Mouse (Mus musculus): Measurements from ENCODE around the gene Dcaf1.
A peak's percentile ranks its signal among the peaks of the same experiment; 100 is the strongest.

The Dcaf1 gene

DNA sequence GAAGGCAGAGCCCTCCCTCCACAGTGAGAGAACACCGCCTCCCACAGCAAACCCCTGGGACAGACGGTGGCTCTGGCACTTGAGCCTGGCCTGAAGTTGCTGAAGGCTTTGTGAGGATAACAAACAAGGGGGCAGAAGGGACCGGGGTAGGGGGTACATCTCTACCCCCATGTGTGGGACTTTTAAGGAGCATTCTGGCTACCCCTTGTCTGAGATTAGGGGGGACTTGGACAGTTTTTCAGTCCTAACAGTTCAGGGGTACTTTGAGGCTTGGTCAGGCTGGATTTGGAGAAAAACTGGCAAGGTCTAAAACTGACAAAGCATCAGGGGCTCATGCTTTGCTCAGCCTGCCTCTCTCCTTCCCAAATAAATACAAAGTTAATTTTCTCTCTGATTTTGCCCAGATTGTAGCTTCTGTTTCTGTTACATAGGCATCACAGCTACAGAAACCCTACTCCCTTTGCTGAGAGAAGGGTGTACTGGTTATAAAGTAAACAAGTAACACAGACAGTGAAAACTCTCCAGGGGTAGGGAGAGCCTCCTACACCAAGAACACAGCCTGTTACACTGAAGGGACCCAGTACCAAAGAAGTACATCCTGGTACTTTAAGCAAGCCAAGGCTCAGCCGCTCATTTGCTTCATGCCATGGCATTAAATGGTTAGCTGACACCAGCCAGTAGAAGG is 59.5 kb downstream of the Dcaf1 start:
- DNase-seq, result no peak

GRCm38 (mm10) chr9:106882176-106882575 is 60.5 kb downstream of the Dcaf1 start:
- DNase-seq, result no peak

DNA sequence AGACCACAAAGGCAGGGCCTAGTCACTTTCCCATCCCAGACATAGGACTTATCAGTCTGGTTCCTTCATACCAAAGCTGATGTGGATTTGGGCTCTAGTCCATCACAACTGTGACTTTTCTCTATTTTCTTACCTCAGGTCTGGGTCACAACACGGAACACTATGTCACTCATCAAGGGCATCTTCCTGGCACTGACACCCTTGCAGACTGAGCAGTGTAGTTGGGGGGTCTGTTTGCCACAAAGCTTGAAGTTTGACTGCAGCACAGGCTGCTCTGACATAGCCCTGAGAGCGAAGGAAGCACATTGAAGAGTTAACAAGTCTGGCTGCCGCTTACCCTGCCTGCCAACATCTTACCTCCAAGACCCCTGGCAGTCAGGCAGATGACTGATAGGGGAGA is 61.4 kb downstream of the Dcaf1 start:
- no peak for DNase-seq

- DNase-seq, result peak; percentile 37
These were observed 62.6 kb downstream of the Dcaf1 start for GRCm38 (mm10) chr9:106884306-106884705.

DNA sequence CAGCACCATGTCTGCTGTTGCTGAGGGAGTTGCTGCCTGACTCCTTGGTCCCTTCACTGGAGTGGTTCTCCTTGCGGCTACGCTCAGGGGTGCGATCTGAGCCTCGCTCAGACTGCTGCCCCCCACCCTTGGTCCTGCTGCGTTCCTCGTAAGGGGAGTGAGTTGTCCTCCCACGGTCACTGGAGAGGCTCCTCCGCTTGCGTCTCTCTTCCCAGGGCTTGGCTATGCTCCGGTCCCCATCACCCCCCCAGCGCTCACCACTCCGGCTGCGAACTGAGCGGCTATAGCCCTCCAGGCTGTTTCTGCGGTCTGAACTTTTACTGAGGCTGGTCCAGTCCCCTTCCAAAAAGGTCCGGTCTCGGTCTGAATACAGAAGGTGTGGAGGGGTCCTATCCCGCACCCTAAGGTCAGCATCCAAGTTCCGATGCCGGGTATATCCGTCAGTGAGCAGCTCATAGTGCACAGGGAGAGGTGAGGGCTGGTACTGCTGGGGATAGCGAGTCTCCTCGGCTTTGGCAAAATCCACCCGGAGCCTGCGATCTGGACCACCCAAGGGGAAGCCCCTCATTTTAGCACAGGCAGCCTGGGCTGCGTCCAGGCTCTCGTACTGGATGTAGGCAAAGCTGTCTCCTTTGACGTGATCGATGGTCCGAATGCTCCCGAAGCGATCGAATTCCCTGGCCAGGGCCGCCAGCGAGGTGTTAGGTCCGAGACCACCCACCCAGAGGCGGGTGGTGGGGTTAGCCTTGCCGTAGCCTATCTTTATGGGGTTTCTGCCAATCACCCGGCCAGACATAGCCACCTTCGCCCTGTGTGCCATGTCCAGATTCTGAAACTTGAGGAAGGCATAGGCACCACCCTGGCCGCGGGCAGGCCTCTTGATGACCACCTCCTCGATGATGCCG is 63.6 kb downstream of the Dcaf1 start:
- DNase-seq, result peak; percentile 66

DNA sequence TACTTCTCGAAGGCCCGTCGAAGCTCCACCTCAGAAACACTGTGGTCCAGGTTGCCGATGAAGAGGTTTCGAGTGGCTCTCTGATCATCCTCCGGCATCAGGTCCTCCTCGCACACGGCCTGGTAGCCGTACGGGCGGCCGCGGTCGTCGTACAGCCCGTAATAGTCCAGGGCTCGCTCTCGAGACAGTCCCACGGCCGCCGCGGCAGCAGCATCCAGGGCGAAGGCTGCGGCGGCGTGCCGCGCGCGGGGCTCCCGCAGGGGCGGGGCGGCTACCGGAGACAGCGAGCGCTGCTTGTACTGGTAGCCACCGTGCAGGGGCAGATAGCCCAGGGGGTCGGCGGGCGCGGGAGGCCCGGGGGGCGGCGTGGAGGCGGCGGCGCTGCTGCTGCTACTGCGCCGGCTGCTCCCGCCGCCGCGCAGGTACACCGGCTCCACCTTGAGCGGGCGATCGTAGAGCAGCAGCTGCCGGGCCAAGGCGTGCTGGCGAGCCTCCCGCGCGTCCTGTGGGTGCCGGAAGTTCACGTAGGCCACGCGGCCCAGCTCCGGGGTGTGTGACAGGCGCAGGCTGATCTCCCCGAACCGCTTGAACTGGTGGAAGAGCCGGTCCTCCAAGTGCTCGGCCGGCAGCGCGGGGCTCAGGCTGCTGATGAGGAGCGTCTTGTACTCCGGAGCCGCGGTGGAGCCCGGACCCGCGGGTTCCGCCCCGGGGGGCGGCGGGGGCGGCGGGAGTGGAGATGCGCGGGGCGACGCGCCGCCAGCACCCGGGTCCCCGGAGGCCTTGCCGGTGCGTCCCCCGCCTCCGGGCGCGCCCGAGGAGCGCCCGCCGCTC is 64.4 kb downstream of the Dcaf1 start:
- peak; percentile 61 for DNase-seq

- DNase-seq, result peak; percentile 100
These were observed 65.4 kb downstream of the Dcaf1 start, which contains the start of gene Rbm15b for GRCm38 (mm10) chr9:106886828-106887702. Rbm15b (minus strand) TSS chr9:106887428.

DNA sequence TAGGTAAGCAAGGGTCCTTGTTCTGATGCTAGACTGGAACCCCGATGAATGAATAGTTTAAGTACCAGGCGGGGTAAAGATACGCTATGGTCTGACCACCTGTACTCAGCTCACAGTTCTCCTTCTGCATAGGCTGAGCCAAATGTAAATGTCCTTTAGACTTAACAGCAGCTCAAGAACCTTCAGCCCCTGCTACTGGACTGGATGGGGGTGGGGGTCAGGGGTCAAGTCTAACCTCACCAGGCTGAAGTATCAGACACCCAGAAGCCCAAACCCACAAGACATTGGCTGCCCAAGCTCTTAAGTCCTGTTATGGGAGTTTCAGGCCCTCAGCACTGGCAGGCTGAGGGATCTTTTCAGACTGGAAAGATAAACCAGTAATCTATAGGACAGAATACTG is 66.7 kb downstream of the Dcaf1 start:
- DNase-seq, result no peak

DNA sequence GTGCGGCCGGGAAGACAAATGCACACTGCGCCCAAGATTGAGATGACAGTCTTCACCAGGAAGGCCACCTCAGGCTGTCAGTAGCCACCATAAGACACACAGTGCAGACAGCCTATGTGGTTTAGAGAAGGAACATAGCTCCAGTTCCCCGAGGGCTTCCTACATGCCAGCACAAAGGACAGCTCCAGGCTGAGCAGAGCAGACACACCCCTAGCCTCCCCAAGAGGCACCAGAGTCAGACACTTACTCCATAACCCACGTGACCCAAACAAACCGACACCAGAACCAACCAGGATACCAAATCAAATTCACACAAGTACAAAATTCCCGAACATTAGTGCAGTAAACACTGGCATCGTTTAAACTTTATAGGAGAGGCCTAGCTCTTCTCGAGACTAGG is 67.6 kb downstream of the Dcaf1 start:
- DNase-seq, result no peak

DNA sequence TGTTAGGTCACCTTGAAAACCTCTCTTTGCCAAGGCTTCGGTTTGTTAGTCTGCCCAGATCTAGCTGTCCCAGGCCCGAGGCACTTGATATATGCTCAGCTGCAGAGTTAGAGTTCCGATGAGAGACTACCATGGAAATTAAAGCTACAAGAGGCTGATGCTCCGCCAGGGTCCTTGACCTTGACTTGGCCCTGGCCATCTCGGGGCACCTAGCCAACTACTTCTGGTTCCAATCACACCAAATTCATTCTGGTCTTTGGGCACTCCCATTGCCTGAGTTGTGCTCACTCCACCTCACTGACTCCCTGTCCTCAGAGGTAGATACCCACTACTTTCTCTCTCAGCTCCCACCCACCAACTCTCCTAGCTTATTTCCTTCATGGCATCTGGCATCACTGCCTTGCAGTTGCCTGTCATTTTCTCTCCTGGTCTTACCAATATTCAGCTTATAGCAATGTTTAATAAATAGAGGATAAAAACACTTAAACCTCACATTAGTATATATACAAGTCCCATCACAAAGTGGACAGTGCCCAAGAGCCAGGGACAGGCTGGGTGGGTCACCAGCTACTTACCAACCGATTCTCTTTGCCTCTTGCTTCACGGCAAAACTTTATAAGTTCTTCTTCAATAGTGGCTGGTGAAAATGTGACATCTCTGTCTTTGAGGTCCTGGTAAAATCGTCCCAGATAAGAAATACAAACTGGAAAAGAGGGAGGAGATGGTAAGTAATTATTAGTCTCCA is 69.0 kb downstream of the Dcaf1 start:
- no peak for DNase-seq

DNA sequence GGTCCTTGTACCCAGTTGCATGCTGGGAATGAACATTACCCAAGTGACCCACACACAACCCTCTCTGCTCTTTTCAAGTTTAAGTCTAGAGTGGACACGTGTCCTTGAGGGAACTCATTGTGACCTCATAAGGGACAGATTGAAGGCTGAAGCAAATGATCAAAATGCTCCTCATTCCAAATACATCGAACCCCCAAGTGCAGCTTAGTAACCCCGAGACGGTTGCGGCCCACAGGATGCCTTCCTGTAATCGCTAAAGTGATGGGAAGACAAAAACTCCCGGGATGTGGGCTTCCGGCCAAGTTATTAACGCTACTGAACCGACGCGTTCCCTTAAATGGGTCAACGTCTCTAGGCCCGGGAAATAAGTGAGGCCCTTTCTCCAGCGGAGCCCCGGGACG is 69.7 kb downstream of the Dcaf1 start:
- peak; percentile 52 for DNase-seq

GRCm38 (mm10) chr9:106891829-106892551 is 70.3 kb downstream of the Dcaf1 start, which contains the start of gene Manf:
Manf (minus strand) TSS chr9:106891979.
- DNase-seq, result peak; percentile 98

GRCm38 (mm10) chr9:106892552-106892875 is 70.8 kb downstream of the Dcaf1 start:
- DNase-seq, result no peak

DNA sequence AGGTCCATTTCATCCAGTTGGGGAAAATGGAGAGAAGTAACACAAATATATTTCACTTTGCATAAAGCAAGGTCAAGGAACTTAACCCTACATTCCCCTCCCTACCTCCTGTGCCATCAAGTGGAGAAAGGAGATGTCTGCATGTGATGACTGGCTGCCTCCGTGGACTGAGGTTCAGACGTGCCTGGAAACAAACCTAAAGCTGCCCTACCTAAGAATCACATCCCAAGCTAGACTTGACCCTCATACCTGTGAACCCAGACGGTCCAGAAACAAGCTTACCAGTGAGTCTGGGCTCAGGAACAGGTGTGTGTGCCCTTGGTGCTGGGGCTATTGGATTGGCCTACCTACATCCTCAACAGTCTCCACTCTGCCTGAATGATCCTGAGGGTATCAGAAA is 71.7 kb downstream of the Dcaf1 start:
- no peak for DNase-seq

- DNase-seq, result no peak
These were observed 77.2 kb downstream of the Dcaf1 start for GRCm38 (mm10) chr9:106898901-106899300.

- DNase-seq, result no peak
These were observed 79.9 kb downstream of the Dcaf1 start for GRCm38 (mm10) chr9:106901596-106901995.

DNA sequence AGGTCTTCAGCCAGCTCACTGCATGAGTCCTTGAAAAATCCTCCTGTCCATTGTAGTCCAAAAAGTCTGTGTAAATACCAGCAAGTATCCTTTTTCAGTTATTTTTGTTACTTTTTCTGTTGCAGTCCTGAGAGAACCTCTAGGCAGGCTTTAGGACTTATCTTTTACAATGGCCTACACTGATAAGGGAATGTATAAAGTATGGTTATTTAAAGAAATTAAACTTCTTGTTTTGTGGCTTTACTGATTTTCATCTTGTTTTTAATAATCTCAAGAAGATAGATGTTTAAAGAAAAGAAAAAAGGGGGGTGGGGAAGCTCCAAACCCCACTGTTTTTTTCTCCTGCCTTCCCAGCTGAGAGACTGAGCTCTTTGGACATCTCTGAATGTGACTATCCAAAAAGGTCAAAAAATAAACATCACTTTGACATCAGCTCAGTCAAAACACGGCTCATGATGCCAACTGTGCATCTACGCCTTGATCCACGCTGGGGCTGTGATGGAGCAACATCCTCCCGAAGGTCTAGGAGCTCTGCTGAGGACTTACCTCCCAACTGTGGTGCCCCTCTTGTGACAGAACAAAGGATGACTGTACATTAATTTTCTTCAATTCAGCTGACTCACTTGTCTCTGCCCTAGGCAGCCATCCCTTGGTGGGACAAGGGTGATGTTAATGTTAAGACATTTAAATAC is 81.6 kb downstream of the Dcaf1 start:
- DNase-seq, result no peak

- peak; percentile 74 for DNase-seq
These were observed 82.1 kb downstream of the Dcaf1 start for GRCm38 (mm10) chr9:106903791-106904134.

DNA sequence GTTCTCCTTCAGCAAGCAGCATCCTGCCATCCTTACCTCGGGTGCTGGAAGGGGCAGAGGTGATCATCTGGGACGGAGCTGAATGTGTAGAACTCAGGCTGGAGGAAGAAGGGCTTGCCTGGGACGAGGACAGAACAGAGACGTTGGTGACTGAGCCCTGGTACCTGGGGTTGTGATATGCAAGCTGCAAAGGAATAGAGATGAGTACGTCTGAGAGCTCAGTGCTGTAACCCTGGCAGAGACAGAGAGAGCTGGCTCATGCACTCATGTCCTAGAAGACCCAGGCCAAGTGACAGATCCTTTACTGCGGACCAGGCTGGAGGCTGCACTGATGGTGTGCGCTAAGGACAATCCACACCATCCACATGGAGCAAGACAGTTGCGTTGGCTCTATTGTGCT is 84.9 kb downstream of the Dcaf1 start:
- no peak for DNase-seq

DNA sequence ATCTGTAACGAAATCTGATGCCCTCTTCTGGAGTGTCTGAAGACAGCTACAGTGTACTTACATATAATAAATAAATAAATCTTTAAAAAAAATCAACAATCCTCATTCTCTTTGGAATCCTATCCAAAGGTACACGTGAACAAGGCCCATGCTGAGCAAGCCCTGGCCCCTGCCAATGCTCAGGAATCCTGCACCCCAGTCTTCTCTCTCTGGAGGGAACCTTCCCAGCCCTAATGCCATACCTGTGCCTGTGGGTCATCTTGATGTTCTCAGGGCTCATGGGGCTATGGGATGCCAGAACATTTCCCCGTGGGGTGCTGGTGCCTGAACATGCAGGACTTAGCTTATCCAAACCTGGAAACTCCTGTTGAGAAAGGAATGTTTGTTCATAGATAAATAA is 86.5 kb downstream of the Dcaf1 start:
- DNase-seq, result no peak
